Mouse (Mus musculus): ENCODE results near the gene 4933402J07Rik. TPM values are rescaled to one million over a fixed set of nuclear protein-coding genes. Genes with fewer than 3 reads are reported as not detected.

4933402J07Rik gene
- polyA plus RNA-seq (2012; rRNA removed) (not detected in 2 replicates), polyA plus RNA-seq (2014; fragmentation: Nextera tagmentation; extraction: Ambion mirVana) (not detected in 2 replicates)

GRCm38 (mm10) chr8:87563553-87563952 lies at the start of gene 4933402J07Rik:
Gene 4933402J07Rik, plus strand, starts transcription at chr8:87563853.
- Histone ChIP-seq H3K9me3 (ENCODE audit: control insufficient read depth, low read length) (no peaks in the 10 kb centered on the region), H3K9ac (ENCODE audit: low read depth, low read length, severe bottlenecking) (no peak within 1 kb of the TSS), H3K27me3 (ENCODE audit: control insufficient read depth, insufficient read depth, low read length) (no peaks in the 10 kb centered on the region), H3K4me1 (ENCODE audit: control insufficient read depth, insufficient read depth, low read length) (no peaks in the 10 kb centered on the region), H3K4me2 (replicated peaks; ENCODE audit: low read depth, low read length, severe bottlenecking) (no peak within 1 kb of the TSS), H3K4me3 (replicated peaks; ENCODE audit: low read length) (no peak within 1 kb of the TSS), H3K36me3 (ENCODE audit: control insufficient read depth, insufficient read depth, low read length) (no peaks in the 10 kb centered on the region), H3K27ac (replicated peaks; ENCODE audit: low read depth, low read length) (no peak within 1 kb of the TSS)
- ATAC-seq (ENCODE audit: low FRiP score, low read depth) (no peak), DNase-seq (ENCODE audit: low spot score) (no peak)
- 71% methylated on average over 2 of the region's 2 CpGs for whole genome bisulfite sequencing
- TF ChIP-seq POLR2A (IDR thresholded peaks at IDR 0.05; ENCODE audit: borderline replicate concordance, extremely low read depth, insufficient read depth, insufficient read length), result no peak

GRCm38 (mm10) chr8:87517132-87517531 lies 46.5 kb upstream of the 4933402J07Rik start:
- H3K27ac ChIP-seq (replicated peaks; ENCODE audit: low read depth, low read length), result no peak overlapping the region
- no peak overlapping the region for H3K4me3 ChIP-seq (replicated peaks; ENCODE audit: low read length)
- ATAC-seq (ENCODE audit: low FRiP score, low read depth) (no peak), DNase-seq (ENCODE audit: low spot score) (no peak)
- no peak for TF ChIP-seq POLR2A (IDR thresholded peaks at IDR 0.05; ENCODE audit: borderline replicate concordance, extremely low read depth, insufficient read depth, insufficient read length)
- no peaks in the 10 kb centered on the region for H3K9me3 ChIP-seq (ENCODE audit: control insufficient read depth, low read length)
- no peaks in the 10 kb centered on the region for H3K36me3 ChIP-seq (ENCODE audit: control insufficient read depth, insufficient read depth, low read length)
- no peaks in the 10 kb centered on the region for H3K27me3 ChIP-seq (ENCODE audit: control insufficient read depth, insufficient read depth, low read length)
- WGBS, result 88% methylated on average over 3 of the region's 3 CpGs
- no peaks in the 10 kb centered on the region for H3K4me1 ChIP-seq (ENCODE audit: control insufficient read depth, insufficient read depth, low read length)
- no peak overlapping the region for H3K4me2 ChIP-seq (replicated peaks; ENCODE audit: low read depth, low read length, severe bottlenecking)
- H3K9ac ChIP-seq (ENCODE audit: low read depth, low read length, severe bottlenecking), result no peak overlapping the region

GRCm38 (mm10) chr8:87525006-87525405 lies 38.6 kb upstream of the 4933402J07Rik start:
- Histone ChIP-seq H3K4me2 (replicated peaks; ENCODE audit: low read depth, low read length, severe bottlenecking) (no peak overlapping the region), H3K36me3 (ENCODE audit: control insufficient read depth, insufficient read depth, low read length) (no peaks in the 10 kb centered on the region), H3K9me3 (ENCODE audit: control insufficient read depth, low read length) (no peaks in the 10 kb centered on the region), H3K9ac (ENCODE audit: low read depth, low read length, severe bottlenecking) (no peak overlapping the region), H3K27me3 (ENCODE audit: control insufficient read depth, insufficient read depth, low read length) (no peaks in the 10 kb centered on the region), H3K4me1 (ENCODE audit: control insufficient read depth, insufficient read depth, low read length) (no peaks in the 10 kb centered on the region), H3K4me3 (replicated peaks; ENCODE audit: low read length) (no peak overlapping the region), H3K27ac (replicated peaks; ENCODE audit: low read depth, low read length) (no peak overlapping the region)
- WGBS, result 63% methylated on average over 1 of the region's 1 CpGs
- no peak for ATAC-seq (ENCODE audit: low FRiP score, low read depth)
- no peak for DNase-seq (ENCODE audit: low spot score)
- TF ChIP-seq POLR2A (IDR thresholded peaks at IDR 0.05; ENCODE audit: borderline replicate concordance, extremely low read depth, insufficient read depth, insufficient read length), result no peak

- Histone ChIP-seq H3K4me1 (ENCODE audit: control insufficient read depth, insufficient read depth, low read length) (no peaks in the 10 kb centered on the region), H3K4me2 (replicated peaks; ENCODE audit: low read depth, low read length, severe bottlenecking) (no peak overlapping the region), H3K36me3 (ENCODE audit: control insufficient read depth, insufficient read depth, low read length) (no peaks in the 10 kb centered on the region), H3K27me3 (ENCODE audit: control insufficient read depth, insufficient read depth, low read length) (no peaks in the 10 kb centered on the region), H3K9ac (ENCODE audit: low read depth, low read length, severe bottlenecking) (no peak overlapping the region), H3K27ac (replicated peaks; ENCODE audit: low read depth, low read length) (no peak overlapping the region), H3K9me3 (ENCODE audit: control insufficient read depth, low read length) (no peaks in the 10 kb centered on the region), H3K4me3 (replicated peaks; ENCODE audit: low read length) (no peak overlapping the region)
- no peak for TF ChIP-seq POLR2A (IDR thresholded peaks at IDR 0.05; ENCODE audit: borderline replicate concordance, extremely low read depth, insufficient read depth, insufficient read length)
- 45% methylated on average over 4 of the region's 4 CpGs for WGBS
- ATAC-seq (ENCODE audit: low FRiP score, low read depth), result no peak
- DNase-seq (ENCODE audit: low spot score), result no peak
These were observed 32.5 kb upstream of the 4933402J07Rik start for GRCm38 (mm10) chr8:87531176-87531575.

GRCm38 (mm10) chr8:87533476-87533875 lies 30.2 kb upstream of the 4933402J07Rik start:
- 69% methylated on average over 4 of the region's 4 CpGs for WGBS
- Histone ChIP-seq H3K4me3 (replicated peaks; ENCODE audit: low read length) (no peak overlapping the region), H3K4me2 (replicated peaks; ENCODE audit: low read depth, low read length, severe bottlenecking) (no peak overlapping the region), H3K36me3 (ENCODE audit: control insufficient read depth, insufficient read depth, low read length) (no peaks in the 10 kb centered on the region), H3K27ac (replicated peaks; ENCODE audit: low read depth, low read length) (no peak overlapping the region), H3K9ac (ENCODE audit: low read depth, low read length, severe bottlenecking) (no peak overlapping the region), H3K9me3 (ENCODE audit: control insufficient read depth, low read length) (no peaks in the 10 kb centered on the region), H3K4me1 (ENCODE audit: control insufficient read depth, insufficient read depth, low read length) (peaks cover 3% of the 10 kb centered on the region; the same call in 1 of the 2 replicates), H3K27me3 (ENCODE audit: control insufficient read depth, insufficient read depth, low read length) (no peaks in the 10 kb centered on the region)
- TF ChIP-seq POLR2A (IDR thresholded peaks at IDR 0.05; ENCODE audit: borderline replicate concordance, extremely low read depth, insufficient read depth, insufficient read length), result no peak
- no peak for ATAC-seq (ENCODE audit: low FRiP score, low read depth)
- DNase-seq (ENCODE audit: low spot score), result no peak

- Histone ChIP-seq H3K27me3 (ENCODE audit: control insufficient read depth, insufficient read depth, low read length) (no peaks in the 10 kb centered on the region), H3K27ac (replicated peaks; ENCODE audit: low read depth, low read length) (no peak overlapping the region), H3K4me1 (ENCODE audit: control insufficient read depth, insufficient read depth, low read length) (peaks cover 3% of the 10 kb centered on the region; the same call in 1 of the 2 replicates), H3K4me2 (replicated peaks; ENCODE audit: low read depth, low read length, severe bottlenecking) (no peak overlapping the region), H3K9me3 (ENCODE audit: control insufficient read depth, low read length) (no peaks in the 10 kb centered on the region), H3K4me3 (replicated peaks; ENCODE audit: low read length) (no peak overlapping the region), H3K36me3 (ENCODE audit: control insufficient read depth, insufficient read depth, low read length) (no peaks in the 10 kb centered on the region), H3K9ac (ENCODE audit: low read depth, low read length, severe bottlenecking) (no peak overlapping the region)
- DNase-seq (ENCODE audit: low spot score) (no peak), ATAC-seq (ENCODE audit: low FRiP score, low read depth) (no peak)
- WGBS, result 28% methylated on average over 2 of the region's 2 CpGs
- no peak for TF ChIP-seq POLR2A (IDR thresholded peaks at IDR 0.05; ENCODE audit: borderline replicate concordance, extremely low read depth, insufficient read depth, insufficient read length)
These were observed 28.8 kb upstream of the 4933402J07Rik start for GRCm38 (mm10) chr8:87534846-87535245.

All from limb, embryonic 14.5 days (tissue).